Mouse (Mus musculus) G1E (cell line): Measurements from ENCODE around the gene Wwox. TPM values are rescaled to one million over a fixed set of nuclear protein-coding genes. Genes with fewer than 3 reads are reported as not detected.

ENCODE experiments used
- ATAC-seq: 2 replicates; pipeline ENCODE4 v1.8.0; 2016; ENCODE audit warnings: mild to moderate bottlenecking; ENCODE audit not compliant: insufficient number of reproducible peaks, poor library complexity, low FRiP score, severe bottlenecking; ENCODE audit errors: extremely low read depth
- DNase-seq: peaks from one replicate; pipeline ENCODE4 v3.0.0; 2012; ENCODE audit warnings: low spot score
- H3K27me3 ChIP-seq: 2 replicates; pipeline ENCODE4 v1.6.1; 2012; ENCODE audit warnings: mild to moderate bottlenecking, low read length, inconsistent platforms; ENCODE audit not compliant: insufficient read depth
- H3K36me3 ChIP-seq: replicated peaks from 2 replicates; pipeline ENCODE3; 2012; ENCODE audit warnings: mild to moderate bottlenecking, inconsistent platforms
- H3K4me1 ChIP-seq: 2 replicates; pipeline ENCODE4 v1.6.1; 2012; ENCODE audit warnings: low read depth, low read length, inconsistent platforms, mixed read lengths; ENCODE audit not compliant: insufficient read depth
- H3K4me3 ChIP-seq: 2 replicates; pipeline ENCODE4 v1.5.1; 2012; ENCODE audit warnings: low read depth, mild to moderate bottlenecking, inconsistent platforms, low read length, moderate library complexity, mixed read lengths
- H3K9me3 ChIP-seq: replicated peaks from 2 replicates; pipeline ENCODE4 v1.6.1; 2012; ENCODE audit warnings: inconsistent platforms
- CTCF ChIP-seq: IDR thresholded peaks from 2 replicates; pipeline ENCODE4 v1.5.1; 2012; ENCODE audit warnings: low read depth, low read length, inconsistent platforms, mixed read lengths
- GATA1 ChIP-seq: IDR thresholded peaks from 2 replicates; pipeline ENCODE4 v1.6.1; 2012; ENCODE audit warnings: borderline replicate concordance, low read length, inconsistent platforms, mixed read lengths
- GATA2 ChIP-seq: IDR thresholded peaks from 2 replicates; pipeline ENCODE4 v1.6.1; 2012; ENCODE audit warnings: low read depth, low read length, inconsistent platforms, borderline replicate concordance
- POLR2AphosphoS5 ChIP-seq: IDR thresholded peaks from 2 replicates; pipeline ENCODE4 v1.6.1; 2012; ENCODE audit warnings: low read depth, low read length, inconsistent platforms; ENCODE audit not compliant: insufficient replicate concordance
- TAL1 ChIP-seq: conservative IDR thresholded peaks from 2 replicates; pipeline ENCODE4 v1.6.1; 2012; ENCODE audit warnings: low read depth, low read length, inconsistent platforms, mixed read lengths
- polyA plus RNA-seq: library from polyadenylated mRNA; stranded (reverse); fragments of >175 nt; gene quantifications from 2 replicates; pipeline ENCODE4 v1.2.3, GENCODE M21; 2012
- total RNA-seq, 2 experiments: library from RNA; stranded (forward) in 1 of 2; stranded (reverse) in 1 of 2; fragments of 200-1000 nt in 1 of 2; fragments of >200 nt in 1 of 2; fragmentation: Nextera tagmentation in 1 of 2; gene quantifications; 2 replicates each; pipeline ENCODE4 v1.2.3; 2014 to 2017

The Wwox gene
- total and polyA plus RNA-seq, 3 experiments = 5.8 to 33.9 (median 7.2) TPM

GRCm38 (mm10) chr8:115201726-115202125, 762.3 kb downstream of the Wwox start:
- Histone ChIP-seq H3K36me3 (no peaks in the 10 kb centered on the region), H3K4me3 (no peak overlapping the region), H3K4me1 (no peaks in the 10 kb centered on the region), H3K9me3 (peaks cover 57% of the 10 kb centered on the region), H3K27me3 (no peaks in the 10 kb centered on the region)
- DNase-seq (no peak), ATAC-seq (no peak)
- no peak for TF ChIP-seq GATA2
- TF ChIP-seq TAL1 = no peak
- TF ChIP-seq CTCF = no peak

- no peak for DNase-seq
- ATAC-seq = no peak
Measured at GRCm38 (mm10) chr8:115207480-115207879, 768.0 kb downstream of the Wwox start.

GRCm38 (mm10) chr8:115208415-115209192, 769.1 kb downstream of the Wwox start:
- no peaks in the 10 kb centered on the region for H3K4me1 ChIP-seq
- ATAC-seq = no peak
- no peak overlapping the region for H3K4me3 ChIP-seq
- peaks cover 72% of the 10 kb centered on the region for H3K9me3 ChIP-seq
- DNase-seq = no peak
- H3K36me3 ChIP-seq = no peaks in the 10 kb centered on the region
- H3K27me3 ChIP-seq = no peaks in the 10 kb centered on the region
- TF ChIP-seq GATA2 (no peak), POLR2AphosphoS5 (no peak), TAL1 (no peak), GATA1 (no peak), CTCF (no peak)

More at GRCm38 (mm10) chr8:115207480-115207879, 768.0 kb downstream of the Wwox start:
- Histone ChIP-seq H3K36me3 (no peaks in the 10 kb centered on the region), H3K4me3 (no peak overlapping the region), H3K27me3 (no peaks in the 10 kb centered on the region), H3K9me3 (peaks cover 70% of the 10 kb centered on the region), H3K4me1 (no peaks in the 10 kb centered on the region)
- no peak for TF ChIP-seq POLR2AphosphoS5
- no peak for TF ChIP-seq GATA2
- TF ChIP-seq TAL1 = no peak
- no peak for TF ChIP-seq GATA1
- TF ChIP-seq CTCF = no peak

- peaks cover 80% of the 10 kb centered on the region for H3K9me3 ChIP-seq
- DNase-seq (no peak), ATAC-seq (no peak)
- H3K27me3 ChIP-seq = no peaks in the 10 kb centered on the region
- no peaks in the 10 kb centered on the region for H3K4me1 ChIP-seq
- no peaks in the 10 kb centered on the region for H3K36me3 ChIP-seq
- no peak for TF ChIP-seq GATA2
- TF ChIP-seq CTCF = no peak
- no peak for TF ChIP-seq POLR2AphosphoS5
- no peak for TF ChIP-seq TAL1
- no peak for TF ChIP-seq GATA1
- no peak overlapping the region for H3K4me3 ChIP-seq
Measured at GRCm38 (mm10) chr8:115210014-115210413, 770.6 kb downstream of the Wwox start.

GRCm38 (mm10) chr8:115213126-115213525, 773.7 kb downstream of the Wwox start:
- Histone ChIP-seq H3K9me3 (peaks cover 75% of the 10 kb centered on the region), H3K36me3 (no peaks in the 10 kb centered on the region), H3K27me3 (no peaks in the 10 kb centered on the region), H3K4me1 (no peaks in the 10 kb centered on the region), H3K4me3 (no peak overlapping the region)
- DNase-seq = no peak
- TF ChIP-seq CTCF (no peak), GATA2 (no peak), POLR2AphosphoS5 (no peak), TAL1 (no peak), GATA1 (no peak)
- ATAC-seq = no peak

GRCm38 (mm10) chr8:115214870-115215269, 775.4 kb downstream of the Wwox start:
- ATAC-seq (no peak), DNase-seq (no peak)
- TF ChIP-seq TAL1 (no peak), GATA1 (no peak), POLR2AphosphoS5 (no peak), CTCF (no peak), GATA2 (no peak)
- Histone ChIP-seq H3K9me3 (peaks cover 68% of the 10 kb centered on the region), H3K4me1 (no peaks in the 10 kb centered on the region), H3K4me3 (no peak overlapping the region), H3K36me3 (no peaks in the 10 kb centered on the region), H3K27me3 (no peaks in the 10 kb centered on the region)

GRCm38 (mm10) chr8:115216801-115217200, 777.3 kb downstream of the Wwox start:
- TF ChIP-seq GATA2 = no peak
- H3K9me3 ChIP-seq = peaks cover 67% of the 10 kb centered on the region
- no peaks in the 10 kb centered on the region for H3K36me3 ChIP-seq
- H3K4me1 ChIP-seq = no peaks in the 10 kb centered on the region
- H3K4me3 ChIP-seq = no peak overlapping the region
- DNase-seq (no peak), ATAC-seq (no peak)
- no peaks in the 10 kb centered on the region for H3K27me3 ChIP-seq
